Mouse (Mus musculus) gastrocnemius, postnatal 36 days (tissue): Measurements from ENCODE around the gene Apobec3. TPM values are rescaled to one million over a fixed set of nuclear protein-coding genes. Genes with fewer than 3 reads are reported as not detected.
"Not testable (repeated sequence)": the region's sequence is repeated elsewhere in the genome, so short reads cannot be mapped to it uniquely, and the experiment has no call there.

Source experiments
- DNase-seq, 2 experiments: peaks; one replicate each; pipeline ENCODE4 v3.0.0; 2022
- intact Hi-C: fragments of 180-260 bp; cut with DNase I; formaldehyde crosslinking; loops from one replicate; pipeline ENCODE4 v1.15.1; 2025
- total RNA-seq, 2 experiments: library from RNA; stranded (reverse); gene quantifications; 2 replicates each; pipeline ENCODE4 v1.2.3; 2021

The Apobec3 gene
- total RNA-seq, 2 experiments from 2014 or later = 2.7 to 4.7 TPM

DNA sequence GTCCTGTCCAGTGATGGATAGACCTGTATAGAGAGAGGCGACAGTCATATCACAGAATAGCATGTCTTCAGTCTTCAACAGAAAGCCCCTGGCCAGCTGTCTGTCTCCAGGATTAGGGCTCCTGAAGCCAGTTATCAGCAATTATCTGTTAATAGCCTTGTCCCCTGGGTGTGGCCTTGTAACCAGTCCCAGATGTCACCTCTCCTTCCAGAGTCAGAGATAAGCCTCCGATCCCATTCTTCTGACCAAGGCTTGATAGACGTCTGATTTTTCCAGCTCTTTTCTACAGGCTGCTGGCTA lies 2.3 kb downstream of the Apobec3 start:
- intact Hi-C loops = no loop called here
- no peak for DNase-seq

DNA sequence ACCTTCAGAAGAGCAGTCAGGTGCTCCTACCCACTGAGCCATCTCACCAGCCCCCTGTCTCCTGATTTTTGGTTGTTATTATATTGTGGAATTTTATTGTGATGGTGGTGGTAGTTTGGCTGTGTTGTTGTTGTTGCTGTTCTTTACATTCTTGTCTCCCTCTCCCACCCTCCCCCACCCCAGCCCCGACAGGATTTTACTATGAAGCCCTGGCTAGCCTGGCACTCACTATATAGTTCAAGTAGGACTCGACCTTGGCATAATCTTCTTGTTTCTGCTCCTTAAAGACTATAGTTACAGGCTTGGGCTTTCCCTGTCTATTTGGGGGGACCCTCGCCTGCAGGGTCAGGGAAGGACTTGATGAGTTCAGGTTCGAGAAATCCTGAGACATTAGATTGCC lies 2.9 kb downstream of the Apobec3 start:
- no peak for DNase-seq
- intact Hi-C loops = no loop called here

DNA sequence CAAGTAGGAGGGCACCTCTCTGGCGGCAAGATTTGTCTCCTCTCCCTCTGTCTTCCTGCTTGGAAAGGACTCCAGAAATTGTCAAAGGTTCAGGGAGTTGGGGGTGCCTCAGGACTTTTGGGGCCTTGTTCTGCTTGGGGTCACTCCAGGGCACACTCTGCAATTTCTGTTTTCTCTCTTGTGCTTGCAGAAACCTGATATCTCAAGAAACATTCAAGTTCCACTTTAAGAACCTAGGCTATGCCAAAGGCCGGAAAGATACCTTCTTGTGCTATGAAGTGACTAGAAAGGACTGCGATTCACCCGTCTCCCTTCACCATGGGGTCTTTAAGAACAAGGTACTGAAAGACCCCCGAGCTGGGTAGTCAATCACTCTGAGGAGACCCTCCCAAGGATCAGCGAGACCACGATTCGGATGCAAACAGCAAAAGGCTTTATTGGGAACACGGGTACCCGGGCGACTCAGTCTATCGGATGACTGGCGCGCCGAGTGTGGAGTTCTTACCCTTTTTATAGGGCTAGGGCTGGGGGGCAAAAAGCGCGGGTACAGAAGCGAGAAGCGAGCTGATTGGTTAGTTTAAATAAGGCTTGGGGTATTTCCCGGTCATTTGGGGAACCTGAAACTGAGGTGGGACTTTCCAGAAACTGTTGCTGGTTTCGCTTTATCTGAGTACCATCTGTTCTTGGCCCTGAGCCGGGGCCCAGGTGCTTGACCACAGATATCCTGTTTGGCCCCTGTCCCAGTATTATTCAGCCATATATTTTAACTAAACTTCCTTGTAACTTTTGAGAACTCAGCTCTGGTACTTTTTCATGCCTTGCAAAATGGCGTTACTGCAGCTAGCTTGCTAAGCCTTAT lies 4.0 kb downstream of the Apobec3 start:
- intact Hi-C loops, DNase-seq: not testable (repeated sequence)

DNA sequence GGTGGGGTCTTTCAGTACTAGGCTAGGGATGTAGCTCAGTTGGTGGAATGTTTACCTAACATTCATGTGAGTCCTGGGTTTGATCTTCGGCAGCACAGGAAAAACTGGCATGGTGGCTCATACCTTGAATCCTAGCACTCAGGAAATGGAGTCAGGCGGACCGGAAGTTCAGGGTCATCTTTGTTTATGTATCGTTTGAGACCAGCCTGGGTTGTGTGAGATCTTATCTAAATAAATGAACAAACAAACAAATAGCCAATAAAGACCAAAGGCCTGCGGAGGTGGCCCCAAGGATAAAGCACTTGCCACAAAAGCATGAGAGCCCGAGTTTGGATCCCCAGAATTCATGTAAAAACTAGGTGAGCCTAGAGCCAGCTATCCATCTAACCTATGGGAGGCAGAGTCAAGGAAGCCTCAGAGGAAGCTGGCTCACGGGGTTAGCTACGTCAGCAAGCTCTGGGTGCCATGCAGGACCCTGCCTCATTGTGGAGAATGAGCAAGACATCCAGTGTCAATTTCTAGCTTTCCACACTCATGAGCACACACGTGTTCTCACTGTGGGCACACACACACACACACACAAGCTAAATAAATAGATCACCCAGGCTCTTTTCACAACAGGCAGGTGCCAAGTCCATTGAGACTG lies 4.7 kb downstream of the Apobec3 start:
- no peak for DNase-seq
- intact Hi-C loops = no loop called here

DNA sequence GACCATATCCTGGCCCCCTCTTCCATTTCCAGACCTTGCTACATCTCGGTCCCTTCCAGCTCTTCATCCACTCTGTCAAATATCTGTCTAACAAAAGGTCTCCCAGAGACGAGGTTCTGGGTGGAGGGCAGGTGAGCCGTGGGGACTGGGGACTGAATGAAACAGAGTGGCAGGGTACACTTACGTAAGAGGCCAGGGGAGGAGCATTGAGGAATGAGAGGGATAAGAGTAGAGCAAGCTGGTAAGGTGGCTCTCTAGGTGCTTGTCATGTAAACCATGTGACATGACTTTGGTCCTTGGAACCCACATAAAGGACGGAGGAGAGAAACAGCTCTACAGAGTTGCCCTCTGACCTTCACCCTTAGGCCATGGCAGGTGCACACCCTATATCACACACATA lies 7.5 kb downstream of the Apobec3 start:
- DNase-seq = no peak
- intact Hi-C loops = no loop called here

DNA sequence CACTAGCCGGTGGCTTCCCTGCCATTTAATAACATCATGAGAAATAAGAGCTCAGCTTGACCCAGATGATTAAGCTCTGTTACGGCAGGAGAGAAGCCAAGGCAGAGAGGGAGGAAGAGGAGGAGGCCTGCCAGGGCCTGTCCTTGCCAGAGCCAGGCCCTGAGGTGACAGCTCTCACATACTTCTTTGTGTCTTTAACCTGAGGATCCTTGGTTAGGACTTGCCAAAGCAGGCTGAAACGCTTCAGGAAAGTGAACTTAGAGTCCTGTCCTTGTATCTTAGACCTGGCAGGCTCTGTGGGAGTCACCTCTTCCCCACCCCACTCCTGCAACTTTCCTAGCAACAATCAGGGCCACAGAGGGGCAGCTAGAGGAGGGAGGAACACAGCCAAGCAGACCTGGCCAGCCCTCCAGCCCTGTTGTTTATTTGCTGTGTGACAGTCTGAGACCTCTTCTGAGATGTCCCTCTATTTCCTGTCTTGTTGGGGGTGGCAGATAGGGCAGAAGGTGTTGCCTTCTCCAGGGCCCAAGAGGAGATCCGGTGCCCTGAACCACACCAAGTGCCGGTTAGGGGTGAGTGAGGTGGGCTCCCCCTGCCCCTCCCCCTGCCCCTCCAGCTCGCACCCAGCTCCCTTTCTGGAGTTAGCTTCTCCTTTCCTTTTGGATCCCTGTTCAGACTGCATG lies 8.5 kb downstream of the Apobec3 start:
- intact Hi-C loops = no loop called here
- no peak for DNase-seq

DNA sequence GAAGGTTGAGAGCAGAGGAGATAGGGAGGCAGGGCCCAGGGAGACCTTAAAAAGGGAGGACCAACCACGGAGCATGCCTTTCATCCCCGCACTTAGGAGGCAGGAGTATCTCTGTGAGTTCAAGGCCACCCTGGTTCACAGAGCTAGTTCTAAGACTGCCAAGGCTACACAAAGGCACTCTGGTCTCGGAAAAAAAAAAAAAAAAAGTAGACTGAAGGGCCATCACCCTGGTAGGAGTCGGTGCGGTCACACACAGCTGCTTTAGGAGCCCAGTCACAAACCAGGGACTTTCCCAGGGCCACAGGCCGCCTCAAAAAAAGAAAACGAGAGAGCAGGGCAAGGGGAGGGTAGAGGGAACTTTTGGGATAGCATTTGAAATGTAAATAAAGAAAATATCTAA lies 9.3 kb downstream of the Apobec3 start:
- no peak for DNase-seq
- intact Hi-C loops = no loop called here

DNA sequence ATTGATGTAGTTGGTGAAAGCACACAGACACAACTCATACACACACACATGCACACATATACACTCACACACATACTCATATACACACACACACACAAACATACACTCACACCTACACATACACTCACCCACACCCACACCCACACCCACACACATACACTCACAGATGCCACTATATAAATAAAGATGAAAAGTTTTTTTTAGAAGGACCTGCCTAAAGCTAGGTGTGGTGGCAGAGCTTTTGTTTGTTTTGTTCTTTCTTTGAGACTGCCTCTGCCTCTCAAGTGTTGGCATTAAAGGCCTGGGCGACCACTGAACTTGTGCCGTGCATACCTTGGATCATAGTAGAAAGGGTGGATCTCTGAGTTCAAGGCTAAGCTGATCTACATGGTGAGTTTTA lies 9.9 kb downstream of the Apobec3 start:
- intact Hi-C loops = no loop called here
- no peak for DNase-seq

DNA sequence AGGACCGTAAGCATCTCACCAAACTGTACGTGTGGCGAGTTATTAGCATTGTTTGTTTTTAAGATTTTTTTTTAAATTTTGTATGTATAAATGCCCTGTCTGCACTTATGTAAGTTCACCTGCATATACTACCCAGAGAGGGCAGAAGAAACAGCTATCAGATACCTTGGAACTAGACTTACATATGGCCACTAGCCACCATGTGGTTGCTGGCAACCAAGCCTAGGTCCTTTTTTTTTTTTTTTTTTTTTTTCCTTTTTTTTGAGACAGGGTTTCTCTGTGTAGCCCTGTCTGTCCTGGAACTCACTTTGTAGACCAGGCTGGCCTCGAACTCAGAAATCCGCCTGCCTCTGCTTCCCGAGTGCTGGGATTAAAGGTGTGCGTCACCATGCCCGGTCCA lies 11.6 kb downstream of the Apobec3 start:
- intact Hi-C loops, DNase-seq: not testable (repeated sequence)

DNA sequence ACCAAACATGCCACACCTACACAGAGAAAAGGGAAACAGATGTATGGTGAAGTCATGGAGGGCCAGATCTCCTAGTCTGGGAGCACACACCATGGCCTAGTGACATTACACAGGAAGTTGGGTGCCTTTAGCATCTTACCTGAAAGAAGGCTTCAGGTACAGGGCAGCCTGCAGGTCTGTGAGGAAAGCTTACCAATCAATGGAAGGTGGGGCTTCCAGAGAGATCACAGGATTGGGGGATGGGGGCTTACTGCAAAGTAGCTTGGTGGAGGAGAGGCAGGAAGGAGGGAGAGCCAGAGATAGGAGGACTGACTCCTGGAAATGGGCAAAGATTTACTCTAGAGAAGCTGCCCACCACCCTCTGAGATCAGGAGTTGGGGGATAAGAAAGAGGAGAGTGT lies 12.5 kb downstream of the Apobec3 start:
- intact Hi-C loops = no loop called here
- DNase-seq = no peak

DNA sequence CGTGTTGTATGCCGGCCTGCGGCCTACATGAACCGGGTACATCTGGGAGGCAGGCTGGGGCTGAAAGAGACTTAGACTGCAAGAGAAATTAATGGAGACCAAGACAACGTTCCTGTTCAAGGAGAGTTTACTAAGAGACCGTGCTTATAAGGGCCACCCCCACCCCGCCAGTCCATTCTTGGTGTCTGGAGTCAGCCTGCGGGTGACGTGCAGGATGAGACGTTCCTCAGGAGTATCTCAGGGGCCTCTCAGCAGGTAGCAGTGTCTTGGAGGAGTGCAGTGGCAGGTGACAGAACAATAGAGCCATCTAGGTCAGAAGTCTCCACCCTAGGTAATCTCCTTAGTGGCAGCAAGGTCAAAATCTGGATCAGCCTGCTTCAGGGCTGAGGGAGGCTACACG lies 13.2 kb downstream of the Apobec3 start:
- intact Hi-C loops, DNase-seq: not testable (repeated sequence)

DNA sequence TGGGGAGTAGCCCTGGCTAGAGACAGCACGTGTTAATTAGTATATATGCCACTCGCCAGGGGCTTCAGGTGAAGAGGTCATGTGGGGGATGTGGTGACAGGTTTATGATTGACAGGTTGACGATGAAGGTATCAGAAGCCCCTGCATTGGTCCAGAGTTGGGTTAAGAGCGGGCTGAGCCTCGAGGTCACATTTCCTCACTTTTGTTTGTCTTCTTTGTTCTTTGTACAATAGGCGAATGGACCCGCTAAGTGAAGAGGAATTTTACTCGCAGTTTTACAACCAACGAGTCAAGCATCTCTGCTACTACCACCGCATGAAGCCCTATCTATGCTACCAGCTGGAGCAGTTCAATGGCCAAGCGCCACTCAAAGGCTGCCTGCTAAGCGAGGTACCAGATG lies 13.8 kb downstream of the Apobec3 start:
- intact Hi-C loops = no loop called here
- no peak for DNase-seq

DNA sequence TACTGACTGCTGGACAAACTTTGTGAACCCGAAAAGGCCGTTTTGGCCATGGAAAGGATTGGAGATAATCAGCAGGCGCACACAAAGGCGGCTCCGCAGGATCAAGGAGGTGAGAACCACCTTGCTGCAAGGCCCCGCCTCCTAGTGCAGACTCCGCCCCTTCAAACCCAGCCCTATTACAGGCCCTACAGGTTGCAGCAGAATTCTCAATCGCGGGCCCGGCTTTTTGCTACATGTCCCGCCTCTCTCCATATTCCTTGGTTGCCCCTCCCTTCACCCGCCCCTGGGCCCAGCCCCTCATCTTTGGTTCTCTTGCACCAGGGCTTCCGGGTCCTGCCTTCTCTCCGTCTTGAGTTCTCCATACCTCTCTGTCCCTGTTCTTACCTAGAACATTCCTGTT lies 15.4 kb downstream of the Apobec3 start:
- intact Hi-C loops = no loop called here
- DNase-seq = no peak

DNA sequence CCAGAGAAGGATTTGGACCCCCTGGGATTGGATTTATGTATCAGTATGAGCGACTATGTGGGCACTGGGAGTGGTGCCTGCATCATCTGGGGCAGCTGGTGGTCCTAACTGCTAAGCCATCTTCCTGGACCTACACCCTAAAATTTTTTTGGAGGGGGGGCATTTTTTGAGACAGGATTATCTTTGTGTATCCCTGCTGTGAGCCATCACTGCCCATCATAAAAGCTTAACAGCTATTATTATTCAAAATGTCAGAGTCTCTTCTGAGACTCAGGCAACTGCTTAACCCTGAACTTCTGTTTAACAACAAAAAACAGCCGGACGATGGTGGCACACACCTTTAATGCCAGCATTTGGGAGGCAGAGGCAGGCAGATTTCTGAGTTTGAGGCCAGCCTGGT lies 17.5 kb downstream of the Apobec3 start:
- DNase-seq, intact Hi-C loops: not testable (repeated sequence)

DNA sequence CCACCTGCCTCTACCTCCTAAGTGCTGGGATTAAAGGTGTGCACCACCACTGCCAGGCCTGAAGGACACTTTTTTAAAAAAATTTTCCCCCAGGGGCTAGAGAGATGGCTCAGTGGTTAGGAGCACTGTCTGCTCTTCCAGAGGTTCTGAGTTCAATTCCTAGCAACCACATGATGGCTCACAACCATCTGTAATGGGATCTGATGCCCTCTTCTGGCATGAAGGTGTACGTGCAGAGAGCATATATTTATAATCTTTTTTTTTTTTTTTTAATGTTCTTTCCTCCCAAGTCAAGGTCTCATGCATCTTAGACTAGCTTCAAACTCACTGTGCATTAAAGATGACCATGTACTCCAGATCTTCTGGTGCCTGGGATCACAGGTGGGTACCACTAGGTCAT lies 19.4 kb downstream of the Apobec3 start:
- DNase-seq, intact Hi-C loops: not testable (repeated sequence)

DNA sequence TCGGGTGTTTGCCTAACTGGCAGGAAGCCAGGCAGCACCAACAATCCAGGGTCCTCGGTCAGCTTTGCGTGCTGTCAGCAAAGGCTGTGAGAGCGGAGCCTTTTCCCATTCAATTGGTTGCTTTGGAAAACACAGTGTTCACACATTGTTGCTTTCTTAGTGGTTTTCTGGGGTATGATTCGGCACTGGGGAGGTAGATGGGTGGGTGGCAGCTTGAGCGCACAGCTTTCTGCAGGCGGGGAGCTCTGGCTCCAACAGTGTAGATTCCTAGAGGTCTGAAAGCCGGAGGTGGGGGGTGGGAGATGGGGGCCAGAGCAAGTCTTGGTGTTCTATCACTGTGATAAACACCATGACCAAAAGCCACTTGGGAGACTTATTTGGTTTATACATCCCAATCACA lies 19.9 kb downstream of the Apobec3 start:
- intact Hi-C loops = no loop called here
- DNase-seq = no peak

DNA sequence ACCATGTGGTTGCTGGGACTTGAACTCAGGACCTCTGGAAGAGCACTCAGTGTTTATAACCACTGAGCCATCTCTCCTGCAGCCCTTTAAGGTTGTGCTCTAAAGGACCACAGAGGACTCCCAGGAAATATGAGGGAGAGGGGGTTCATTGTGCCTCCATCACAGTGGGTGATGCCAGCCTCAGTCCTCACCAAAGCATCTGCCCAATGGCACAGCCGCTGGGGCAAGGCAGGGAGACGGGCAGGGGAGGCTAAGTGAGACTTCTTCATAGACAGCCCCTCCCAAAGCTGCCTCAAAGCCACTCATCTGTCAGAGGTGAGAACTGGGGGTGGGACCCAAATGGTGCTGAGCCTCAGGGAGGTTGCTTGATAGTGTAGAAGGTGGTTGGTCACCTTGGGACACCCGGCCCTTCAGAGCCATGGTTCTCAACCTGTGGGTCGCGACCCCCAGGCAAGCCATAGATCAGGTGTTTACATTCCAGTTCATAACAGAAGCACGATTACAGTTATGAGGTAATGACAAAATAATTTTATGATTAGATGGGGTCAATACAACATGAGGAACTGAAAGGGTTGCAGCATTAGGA lies 22.4 kb downstream of the Apobec3 start:
- intact Hi-C loops = no loop called here
- no peak for DNase-seq

DNA sequence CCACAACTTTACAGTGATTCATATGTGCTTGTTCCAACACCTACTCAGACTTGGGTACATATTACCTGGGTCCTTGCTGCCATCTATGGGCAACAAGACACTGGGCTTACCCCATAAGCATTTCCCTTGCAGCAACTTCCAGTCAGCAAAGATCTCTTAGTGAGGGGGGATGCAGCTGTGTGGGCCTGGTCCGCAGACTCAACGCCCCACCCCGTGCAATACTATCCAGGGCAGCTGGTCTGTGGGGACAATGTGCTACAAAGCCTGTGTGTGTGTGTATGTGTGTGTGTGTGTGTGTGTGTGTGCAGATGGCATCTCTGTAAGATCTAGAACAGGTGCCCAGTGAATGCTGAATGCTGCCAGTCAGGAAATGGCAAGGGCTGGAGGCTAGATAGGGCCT lies 22.9 kb downstream of the Apobec3 start:
- DNase-seq = no peak
- intact Hi-C loops = no loop called here

DNA sequence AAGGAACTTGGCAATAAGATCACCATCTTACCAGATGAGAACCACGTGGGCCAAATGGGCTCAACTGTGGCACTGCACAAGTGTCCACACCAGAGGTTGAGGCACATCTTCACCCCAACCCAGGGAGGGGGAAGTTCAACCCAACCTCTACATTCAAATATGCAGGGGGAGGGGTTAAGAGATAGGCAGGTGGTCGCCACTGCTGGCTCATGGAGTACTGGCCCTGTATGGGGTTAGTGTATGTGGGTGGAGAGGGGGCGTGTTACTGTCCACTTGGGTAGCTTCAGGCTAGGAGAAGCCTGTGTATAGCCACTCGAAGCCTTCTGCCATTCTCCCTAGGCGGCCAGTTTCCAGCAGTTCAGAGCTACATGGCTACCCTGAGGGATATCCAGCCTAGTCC lies 24.7 kb downstream of the Apobec3 start:
- intact Hi-C loops = no loop called here
- DNase-seq = no peak

DNA sequence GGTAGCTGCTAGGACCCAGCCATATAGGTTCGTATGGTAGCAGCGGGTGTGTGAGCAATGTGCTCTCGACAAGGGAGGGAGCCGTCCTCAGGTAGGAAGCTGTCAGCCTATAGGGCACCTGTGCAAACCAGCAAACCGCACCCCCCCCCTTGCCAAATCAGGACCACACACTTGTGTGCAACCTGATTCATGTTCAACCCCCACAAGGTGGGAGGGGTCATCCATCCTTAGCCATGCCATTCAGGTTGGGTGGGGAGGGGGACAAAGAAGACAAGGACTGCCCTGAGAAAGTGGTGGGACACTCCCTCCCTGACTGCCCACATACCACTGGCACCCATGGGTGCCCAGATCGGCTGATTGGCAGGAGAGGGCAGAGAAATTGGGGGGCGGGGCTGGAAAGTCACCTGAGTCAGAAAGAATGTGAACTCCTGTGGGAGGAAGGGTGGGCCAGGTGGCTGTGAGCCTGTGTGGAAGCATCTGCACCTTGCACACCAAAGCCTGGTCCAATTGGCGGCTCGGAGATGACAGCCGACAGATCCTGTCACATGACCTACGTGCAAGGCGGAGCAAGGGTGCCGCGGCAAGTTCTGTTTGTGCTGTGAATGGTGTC lies 25.8 kb downstream of the Apobec3 start:
- intact Hi-C loops = no loop called here
- no peak for DNase-seq

DNA sequence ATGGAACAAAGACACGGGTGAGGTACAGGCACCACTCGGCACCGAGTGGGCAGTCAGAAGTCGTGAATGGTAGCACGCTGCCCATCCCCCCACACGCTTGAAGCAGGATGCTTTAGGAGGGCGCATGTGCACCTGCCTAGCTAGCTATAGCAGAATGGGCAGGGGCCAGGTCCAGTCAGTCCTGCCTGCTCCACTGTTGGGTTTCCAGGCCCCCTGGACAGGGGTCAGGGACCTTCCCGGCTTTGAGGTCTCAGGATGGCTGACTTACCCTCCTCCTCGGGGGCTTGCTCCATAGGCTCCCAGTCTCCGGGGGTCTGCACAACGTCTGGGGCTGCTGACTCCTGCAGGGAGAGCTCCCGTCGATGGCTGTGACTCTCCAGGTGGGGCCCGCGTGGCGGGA lies 27.0 kb downstream of the Apobec3 start:
- intact Hi-C loops = no loop called here
- DNase-seq = no peak
